Mouse (Mus musculus): ENCODE measurements at regions not wholly inside any gene's neighbourhood (a gene's known extent, or its start where the extent isn't known, plus 50 kb on each side); places are given as distances from the start of the nearest gene placed in this dataset.
"Not testable (repeated sequence)": the region's sequence is repeated elsewhere in the genome, so short reads cannot be mapped to it uniquely, and the experiment has no call there.

- no peak for ATAC-seq
- 71% methylated on average over 4 of the region's 4 CpGs for WGBS
- Histone ChIP-seq H3K27me3 (replicated peaks; ENCODE audit: control insufficient read depth, insufficient read depth, low read length) (no peaks in the 10 kb centered on the region), H3K9ac (ENCODE audit: low read depth, low read length) (no peak overlapping the region), H3K4me1 (replicated peaks; ENCODE audit: control insufficient read depth, insufficient read depth, low read length) (no peaks in the 10 kb centered on the region), H3K4me2 (replicated peaks; ENCODE audit: low read depth) (no peak overlapping the region), H3K36me3 (ENCODE audit: control insufficient read depth, insufficient read depth) (no peaks in the 10 kb centered on the region), H3K4me3 (ENCODE audit: low read depth, low read length) (no peak overlapping the region), H3K9me3 (ENCODE audit: control insufficient read depth) (no peaks in the 10 kb centered on the region), H3K27ac (ENCODE audit: low read depth, low read length) (no peak overlapping the region)
- no peak for TF ChIP-seq CTCF (IDR thresholded peaks at IDR 0.05; ENCODE audit: low read depth)
Measured at GRCm38 (mm10) chr4:81597390-81597789, 154.8 kb upstream of the Mpdz start.

DNA sequence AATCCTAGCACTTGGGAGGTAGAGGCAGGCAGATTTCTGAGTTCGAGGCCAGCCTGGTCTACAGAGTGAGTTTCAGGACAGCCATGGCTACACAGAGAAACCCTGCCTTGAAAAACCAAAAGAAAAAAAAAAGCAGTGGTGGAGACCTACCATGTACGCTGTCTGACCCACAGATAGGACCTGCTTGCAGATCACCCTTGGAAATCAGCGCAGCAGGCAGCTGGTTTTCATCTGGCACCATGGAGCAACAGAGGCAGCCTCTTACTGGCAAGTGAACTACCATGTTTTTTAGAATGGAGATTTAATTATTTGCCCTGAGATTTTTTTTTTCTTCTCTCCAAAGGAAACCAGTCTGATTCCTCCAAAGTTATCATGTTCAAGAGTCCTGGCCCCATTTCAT, 150.8 kb upstream of the Mpdz start:
- not testable (repeated sequence) for H3K9ac ChIP-seq (ENCODE audit: low read depth, low read length); H3K27me3 ChIP-seq (replicated peaks; ENCODE audit: control insufficient read depth, insufficient read depth, low read length); H3K36me3 ChIP-seq (ENCODE audit: control insufficient read depth, insufficient read depth); H3K4me2 ChIP-seq (replicated peaks; ENCODE audit: low read depth); H3K4me1 ChIP-seq (replicated peaks; ENCODE audit: control insufficient read depth, insufficient read depth, low read length); H3K4me3 ChIP-seq (ENCODE audit: low read depth, low read length); ATAC-seq; H3K27ac ChIP-seq (ENCODE audit: low read depth, low read length); H3K9me3 ChIP-seq (ENCODE audit: control insufficient read depth)
- 92% methylated on average over 3 of the region's 3 CpGs for WGBS

DNA sequence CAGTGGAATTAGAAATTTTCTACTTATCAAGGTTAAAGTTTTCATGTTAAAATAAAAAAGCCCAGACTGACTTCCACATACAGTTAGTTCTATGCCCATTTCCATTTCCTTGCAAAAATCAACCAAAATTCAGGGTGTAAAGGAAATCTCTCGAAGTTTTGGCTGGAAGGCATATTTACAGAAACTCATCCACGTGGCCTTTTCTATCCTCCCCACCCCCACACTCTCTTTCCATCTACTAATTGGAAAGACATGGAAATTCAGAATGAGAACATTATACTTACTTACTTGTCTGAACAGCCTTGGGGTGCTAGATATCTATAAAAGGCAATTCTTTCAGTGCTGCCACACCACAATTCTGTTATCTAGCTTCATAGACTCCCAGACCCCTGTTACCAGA, 139.9 kb upstream of the Mpdz start:
- H3K4me3 ChIP-seq (ENCODE audit: low read depth, low read length) = no peak overlapping the region
- no peak for ATAC-seq
- no peak for TF ChIP-seq CTCF (IDR thresholded peaks at IDR 0.05; ENCODE audit: low read depth)
- H3K9ac ChIP-seq (ENCODE audit: low read depth, low read length) = no peak overlapping the region
- no peaks in the 10 kb centered on the region for H3K27me3 ChIP-seq (replicated peaks; ENCODE audit: control insufficient read depth, insufficient read depth, low read length)
- no peaks in the 10 kb centered on the region for H3K9me3 ChIP-seq (ENCODE audit: control insufficient read depth)
- no peak overlapping the region for H3K4me2 ChIP-seq (replicated peaks; ENCODE audit: low read depth)
- no peak overlapping the region for H3K27ac ChIP-seq (ENCODE audit: low read depth, low read length)
- H3K36me3 ChIP-seq (ENCODE audit: control insufficient read depth, insufficient read depth) = no peaks in the 10 kb centered on the region
- 44% methylated on average over 2 of the region's 2 CpGs for WGBS
- H3K4me1 ChIP-seq (replicated peaks; ENCODE audit: control insufficient read depth, insufficient read depth, low read length) = no peaks in the 10 kb centered on the region

- no peaks in the 10 kb centered on the region for H3K27me3 ChIP-seq (replicated peaks; ENCODE audit: control insufficient read depth, insufficient read depth, low read length)
- no peaks in the 10 kb centered on the region for H3K9me3 ChIP-seq (ENCODE audit: control insufficient read depth)
- no peaks in the 10 kb centered on the region for H3K4me1 ChIP-seq (replicated peaks; ENCODE audit: control insufficient read depth, insufficient read depth, low read length)
- H3K27ac ChIP-seq (ENCODE audit: low read depth, low read length) = no peak overlapping the region
- H3K4me2 ChIP-seq (replicated peaks; ENCODE audit: low read depth) = no peak overlapping the region
- TF ChIP-seq CTCF (IDR thresholded peaks at IDR 0.05; ENCODE audit: low read depth) = no peak
- no peak overlapping the region for H3K9ac ChIP-seq (ENCODE audit: low read depth, low read length)
- ATAC-seq = no peak
- WGBS = 79% methylated on average over 8 of the region's 8 CpGs
- H3K36me3 ChIP-seq (ENCODE audit: control insufficient read depth, insufficient read depth) = no peaks in the 10 kb centered on the region
- no peak overlapping the region for H3K4me3 ChIP-seq (ENCODE audit: low read depth, low read length)
Measured at GRCm38 (mm10) chr4:81580553-81580952, 137.9 kb upstream of the Mpdz start.

DNA sequence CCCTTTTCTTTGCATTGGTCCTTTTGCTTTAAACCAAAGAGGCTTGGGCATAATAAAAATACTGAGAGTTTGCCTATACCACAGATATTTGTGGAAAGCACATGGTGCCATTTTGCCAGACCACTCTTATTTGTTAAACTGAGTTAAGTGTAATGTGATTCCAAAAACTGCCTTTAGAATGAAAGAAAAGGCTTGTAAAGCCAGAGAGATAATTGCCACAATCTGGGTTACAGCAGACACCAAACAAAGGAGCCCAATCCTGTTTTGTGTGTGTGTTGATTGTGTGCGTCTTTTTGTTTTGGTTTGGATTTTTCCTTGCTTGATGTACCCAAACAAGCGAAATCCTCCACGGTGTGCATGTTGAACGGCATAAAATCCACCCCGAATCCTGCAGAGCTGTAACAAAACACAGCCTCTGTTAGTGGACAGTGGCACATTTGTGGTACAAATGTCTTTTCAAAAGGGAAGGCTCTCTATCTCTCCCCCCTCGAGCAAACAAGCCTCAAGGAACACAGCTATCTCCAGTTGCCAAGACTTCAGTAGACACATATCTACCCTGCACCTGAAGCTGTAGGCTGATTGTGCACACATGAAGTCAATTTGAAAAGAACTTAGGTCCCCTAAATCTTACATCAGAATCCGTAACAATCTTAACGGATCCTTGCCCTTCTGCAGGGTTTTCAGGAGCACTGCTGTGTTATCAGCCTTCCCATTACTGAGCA, 136.9 kb upstream of the Mpdz start:
- no peak for TF ChIP-seq CTCF (IDR thresholded peaks at IDR 0.05; ENCODE audit: low read depth)
- H3K4me3 ChIP-seq (ENCODE audit: low read depth, low read length) = no peak overlapping the region
- ATAC-seq = no peak
- no peak overlapping the region for H3K27ac ChIP-seq (ENCODE audit: low read depth, low read length)
- H3K4me1 ChIP-seq (replicated peaks; ENCODE audit: control insufficient read depth, insufficient read depth, low read length) = no peaks in the 10 kb centered on the region
- no peaks in the 10 kb centered on the region for H3K9me3 ChIP-seq (ENCODE audit: control insufficient read depth)
- H3K4me2 ChIP-seq (replicated peaks; ENCODE audit: low read depth) = no peak overlapping the region
- no peaks in the 10 kb centered on the region for H3K27me3 ChIP-seq (replicated peaks; ENCODE audit: control insufficient read depth, insufficient read depth, low read length)
- no peaks in the 10 kb centered on the region for H3K36me3 ChIP-seq (ENCODE audit: control insufficient read depth, insufficient read depth)
- 77% methylated on average over 8 of the region's 8 CpGs for WGBS
- H3K9ac ChIP-seq (ENCODE audit: low read depth, low read length) = no peak overlapping the region

DNA sequence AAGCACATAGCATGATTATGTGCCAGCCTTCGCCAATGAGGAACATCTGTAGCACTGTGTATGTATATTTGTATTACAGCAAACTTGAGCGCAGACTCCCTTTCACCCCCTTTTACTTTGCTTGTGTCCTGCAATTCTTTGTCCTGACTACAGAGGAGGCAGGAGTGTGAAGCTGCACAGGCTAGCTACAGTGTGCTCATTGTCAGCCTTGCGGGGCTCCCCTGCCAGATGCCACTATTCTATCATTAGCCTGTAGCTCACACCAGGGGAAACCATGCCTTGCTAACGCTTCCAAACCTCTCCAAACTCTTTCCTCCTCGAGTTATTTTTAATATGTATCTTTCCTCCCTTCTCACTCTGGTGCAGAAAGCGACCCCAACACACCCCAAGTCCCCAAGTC, 136.4 kb upstream of the Mpdz start:
- no peaks in the 10 kb centered on the region for H3K4me1 ChIP-seq (replicated peaks; ENCODE audit: control insufficient read depth, insufficient read depth, low read length)
- no peak for TF ChIP-seq CTCF (IDR thresholded peaks at IDR 0.05; ENCODE audit: low read depth)
- WGBS = 69% methylated on average over 6 of the region's 6 CpGs

GRCm38 (mm10) chr4:81573771-81574170, 131.2 kb upstream of the Mpdz start:
- WGBS = 35% methylated on average over 5 of the region's 5 CpGs
- Histone ChIP-seq H3K4me1 (replicated peaks; ENCODE audit: control insufficient read depth, insufficient read depth, low read length) (no peaks in the 10 kb centered on the region), H3K9me3 (ENCODE audit: control insufficient read depth) (no peaks in the 10 kb centered on the region), H3K36me3 (ENCODE audit: control insufficient read depth, insufficient read depth) (no peaks in the 10 kb centered on the region), H3K9ac (ENCODE audit: low read depth, low read length) (no peak overlapping the region), H3K4me3 (ENCODE audit: low read depth, low read length) (no peak overlapping the region), H3K27ac (ENCODE audit: low read depth, low read length) (no peak overlapping the region), H3K27me3 (replicated peaks; ENCODE audit: control insufficient read depth, insufficient read depth, low read length) (no peaks in the 10 kb centered on the region), H3K4me2 (replicated peaks; ENCODE audit: low read depth) (no peak overlapping the region)
- ATAC-seq = no peak
- TF ChIP-seq CTCF (IDR thresholded peaks at IDR 0.05; ENCODE audit: low read depth) = no peak

More for the DNA sequence above, 136.4 kb upstream of the Mpdz start:
- Histone ChIP-seq H3K36me3 (ENCODE audit: control insufficient read depth, insufficient read depth) (no peaks in the 10 kb centered on the region), H3K4me2 (replicated peaks; ENCODE audit: low read depth) (no peak overlapping the region), H3K4me3 (ENCODE audit: low read depth, low read length) (no peak overlapping the region), H3K9ac (ENCODE audit: low read depth, low read length) (no peak overlapping the region), H3K27me3 (replicated peaks; ENCODE audit: control insufficient read depth, insufficient read depth, low read length) (no peaks in the 10 kb centered on the region), H3K27ac (ENCODE audit: low read depth, low read length) (no peak overlapping the region), H3K9me3 (ENCODE audit: control insufficient read depth) (no peaks in the 10 kb centered on the region)
- no peak for ATAC-seq
